Mouse (Mus musculus): ENCODE results near the gene Mettl8. TPM values are rescaled to one million over a fixed set of nuclear protein-coding genes. Genes with fewer than 3 reads are reported as not detected.

The Mettl8 gene
- polyA plus RNA-seq (2012; rRNA removed) = 4.7 and 5.6 TPM in 2 replicates

DNA sequence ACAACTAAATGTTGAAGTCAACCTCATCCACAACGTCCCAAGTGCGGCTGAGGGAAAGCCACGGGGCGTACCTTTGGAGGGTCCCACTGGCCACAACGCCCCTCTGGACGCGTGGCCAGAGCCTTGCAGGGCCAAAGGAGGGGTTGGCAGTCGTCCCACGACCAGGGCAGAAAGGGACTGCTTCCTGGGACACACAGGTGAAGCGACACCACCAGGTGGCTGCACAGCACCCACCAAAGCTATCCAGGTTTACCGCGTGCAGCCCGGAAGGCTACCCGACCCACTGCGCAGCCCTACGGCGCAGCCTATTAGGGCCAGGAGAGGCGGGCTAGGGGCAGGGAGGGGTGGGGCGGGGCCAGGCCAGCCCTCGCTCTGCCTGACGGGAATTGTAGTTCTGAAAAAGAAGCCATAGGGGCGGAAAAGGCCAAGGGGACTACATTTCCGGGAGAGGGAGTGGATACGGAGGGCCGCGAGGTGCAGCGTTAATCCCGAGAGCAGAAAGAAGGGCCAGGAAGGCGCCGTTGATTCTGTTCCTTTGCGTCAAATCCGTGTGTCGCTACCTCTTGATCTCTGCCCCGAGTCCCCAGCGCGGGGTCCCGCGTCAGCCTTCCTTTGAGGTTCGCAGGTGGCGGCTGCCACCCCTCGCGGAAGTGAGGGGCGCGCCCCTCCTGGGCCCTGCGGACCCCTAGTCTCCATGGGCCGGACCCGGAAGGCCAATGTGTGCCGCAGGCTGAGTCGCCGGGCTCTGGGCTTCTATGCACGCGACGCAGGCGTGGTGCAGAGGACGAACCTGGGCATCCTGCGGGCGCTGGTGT, at the start of gene Mettl8, which contains the start of gene Dcaf17:
TSS of gene Mettl8 (minus strand) at position 284 of the 815 bp plus-strand sequence.
TSS of gene Dcaf17 (plus strand) at position 29 of the 815 bp plus-strand sequence.

Other genes with a start within 250 kb of the Mettl8 start
- gene Tlk1, start 229.9 kb downstream of the Mettl8 start, polyA plus RNA-seq (2012; rRNA removed) = 25.7 and 28.0 TPM in 2 replicates
- gene Dcaf17, start 255 bp downstream of the Mettl8 start, polyA plus RNA-seq (2012; rRNA removed) = 2.8 and 3.2 TPM in 2 replicates
- 0.83 and 0.88 TPM in 2 replicates for gene Cybrd1, start 62.3 kb upstream of the Mettl8 start, polyA plus RNA-seq (2012; rRNA removed)
- gene Dync1i2, start 156.1 kb upstream of the Mettl8 start, polyA plus RNA-seq (2012; rRNA removed) = 26.5 and 28.0 TPM in 2 replicates